Mouse (Mus musculus) CH12.LX (cell line): ENCODE measurements at regions not wholly inside any gene's neighbourhood (a gene's known extent, or its start where the extent isn't known, plus 50 kb on each side); places are given as distances from the start of the nearest gene placed in this dataset.
A peak's percentile ranks its signal among the peaks of the same experiment; 100 is the strongest.

Experiments used
- DNase-seq: peaks from one replicate; pipeline ENCODE4 v3.0.0-alpha.2; 2013; ENCODE audit errors: extremely low read depth
- H3K27ac ChIP-seq: 2 replicates; pipeline ENCODE4 v1.5.1; 2012; ENCODE audit warnings: low read depth, mild to moderate bottlenecking, control low read depth, moderate library complexity; ENCODE audit not compliant: insufficient read depth
- H3K27me3 ChIP-seq: replicated peaks from 2 replicates; pipeline ENCODE3; 2012; ENCODE audit warnings: inconsistent platforms
- H3K36me3 ChIP-seq, 2 experiments: replicated peaks in 1 of 2; 2 replicates each; pipeline versions ENCODE3 to v1.6.1; 2012; ENCODE audit warnings: inconsistent platforms in 1 of 2, low read length in 1 of 2, mild to moderate bottlenecking in 1 of 2, mixed read lengths in 1 of 2, moderate library complexity in 1 of 2; ENCODE audit not compliant: control insufficient read depth in 1 of 2, insufficient read depth in 1 of 2
- H3K4me1 ChIP-seq, 2 experiments: 2 replicates each; pipeline ENCODE4 v1.6.1; 2012; ENCODE audit warnings: inconsistent platforms in 1 of 2, moderate library complexity in 1 of 2; ENCODE audit not compliant: insufficient read depth in 2 of 2, control insufficient read depth in 1 of 2
- H3K4me2 ChIP-seq: 2 replicates; pipeline ENCODE4 v1.6.1; 2012; ENCODE audit warnings: low read depth, mild to moderate bottlenecking, control low read depth; ENCODE audit not compliant: poor library complexity, insufficient read depth, severe bottlenecking
- H3K4me3 ChIP-seq, 3 experiments: fragments of 150-350 bp in 1 of 3; sonication (generic) in 1 of 3; replicated peaks in 1 of 3; 2 replicates each; pipeline versions ENCODE3 to v1.5.1; 2011 to 2012; ENCODE audit warnings: low read depth in 2 of 3, low read length in 2 of 3, mild to moderate bottlenecking in 2 of 3, moderate library complexity in 2 of 3, control low read depth in 1 of 3, improper control_type of control experiment in 1 of 3, inconsistent platforms in 1 of 3, mixed read lengths in 1 of 3; ENCODE audit not compliant: poor library complexity in 1 of 3
- H3K79me2 ChIP-seq: replicated peaks from 2 replicates; pipeline ENCODE4 v1.6.1; 2012; ENCODE audit warnings: mild to moderate bottlenecking, moderate library complexity; ENCODE audit not compliant: control insufficient read depth, poor library complexity, insufficient read depth, severe bottlenecking; ENCODE audit errors: extremely low read depth
- H3K9ac ChIP-seq: 2 replicates; pipeline ENCODE4 v1.6.1; 2012; ENCODE audit warnings: low read depth, mild to moderate bottlenecking, control low read depth, moderate library complexity; ENCODE audit not compliant: insufficient read depth
- H3K9me3 ChIP-seq: replicated peaks from 2 replicates; pipeline ENCODE3; 2012; ENCODE audit warnings: low read length, inconsistent platforms, mixed read lengths
- BHLHE40 ChIP-seq: IDR thresholded peaks from 2 replicates; pipeline ENCODE4 v1.6.1; 2011; ENCODE audit warnings: mild to moderate bottlenecking, low read depth, low read length, improper control_type of control experiment
- CHD1 ChIP-seq: IDR thresholded peaks from 2 replicates; pipeline ENCODE4 v1.6.1; 2012; ENCODE audit warnings: low read depth, low read length, improper control_type of control experiment, inconsistent platforms
- CHD2 ChIP-seq: IDR thresholded peaks from 2 replicates; pipeline ENCODE4 v1.6.1; 2011; ENCODE audit warnings: low read length, improper control_type of control experiment
- CTCF ChIP-seq, 2 experiments: IDR thresholded peaks in 1 of 2; conservative IDR thresholded peaks in 1 of 2; 2 replicates each; pipeline ENCODE4 v1.5.1; 2011 to 2012; ENCODE audit warnings: low read depth in 2 of 2, low read length in 2 of 2, improper control_type of control experiment in 1 of 2, inconsistent platforms in 1 of 2, mild to moderate bottlenecking in 1 of 2, moderate library complexity in 1 of 2
- E2F4 ChIP-seq: IDR thresholded peaks from 2 replicates; pipeline ENCODE4 v1.6.1; 2011; ENCODE audit warnings: low read depth, low read length, improper control_type of control experiment; ENCODE audit not compliant: insufficient replicate concordance
- ELF1 ChIP-seq: IDR thresholded peaks from 2 replicates; pipeline ENCODE4 v1.6.1; 2014; ENCODE audit warnings: low read depth, mild to moderate bottlenecking, inconsistent platforms, low read length, improper control_type of control experiment
- EP300 ChIP-seq: IDR thresholded peaks from 2 replicates; pipeline ENCODE4 v1.6.1; 2011; ENCODE audit warnings: low read length, improper control_type of control experiment
- ETS1 ChIP-seq: conservative IDR thresholded peaks from 2 replicates; pipeline ENCODE4 v1.6.1; 2012; ENCODE audit warnings: low read depth, mild to moderate bottlenecking, inconsistent platforms, low read length, improper control_type of control experiment, moderate library complexity
- GABPA ChIP-seq: IDR thresholded peaks from 2 replicates; pipeline ENCODE4 v1.6.1; 2012; ENCODE audit warnings: low read depth, low read length, improper control_type of control experiment, inconsistent platforms; ENCODE audit not compliant: insufficient replicate concordance
- HCFC1 ChIP-seq: IDR thresholded peaks from 2 replicates; pipeline ENCODE4 v1.6.1; 2012; ENCODE audit warnings: low read depth, mild to moderate bottlenecking, inconsistent platforms, low read length, improper control_type of control experiment
- IRF4 ChIP-seq: IDR thresholded peaks from 2 replicates; pipeline ENCODE4 v1.6.1; 2014; ENCODE audit warnings: low read depth, mild to moderate bottlenecking, inconsistent platforms, low read length, improper control_type of control experiment
- JUN ChIP-seq: IDR thresholded peaks from 2 replicates; pipeline ENCODE4 v1.6.1; 2011; ENCODE audit warnings: low read depth, mild to moderate bottlenecking, low read length, improper control_type of control experiment, moderate library complexity; ENCODE audit not compliant: insufficient read depth
- JUND ChIP-seq: conservative IDR thresholded peaks from 2 replicates; pipeline ENCODE4 v1.6.1; 2011; ENCODE audit warnings: low read depth, low read length, improper control_type of control experiment
- KAT2A ChIP-seq: IDR thresholded peaks from 2 replicates; pipeline ENCODE4 v1.6.1; 2012; ENCODE audit warnings: low read length, improper control_type of control experiment, inconsistent platforms; ENCODE audit not compliant: insufficient replicate concordance
- MAFK ChIP-seq: IDR thresholded peaks from 2 replicates; pipeline ENCODE4 v1.6.1; 2011; ENCODE audit warnings: low read length, improper control_type of control experiment; ENCODE audit not compliant: insufficient replicate concordance
- MAX ChIP-seq: IDR thresholded peaks from 2 replicates; pipeline ENCODE4 v1.6.1; 2011; ENCODE audit warnings: low read length, improper control_type of control experiment
- MAZ ChIP-seq: IDR thresholded peaks from 2 replicates; pipeline ENCODE4 v1.6.1; 2012; ENCODE audit warnings: low read depth, mild to moderate bottlenecking, inconsistent platforms, low read length, improper control_type of control experiment, moderate library complexity
- MEF2A ChIP-seq: IDR thresholded peaks from 2 replicates; pipeline ENCODE4 v1.6.1; 2014; ENCODE audit warnings: low read depth, mild to moderate bottlenecking, inconsistent platforms, low read length, improper control_type of control experiment, borderline replicate concordance
- MXI1 ChIP-seq: IDR thresholded peaks from 2 replicates; pipeline ENCODE4 v1.6.1; 2011; ENCODE audit warnings: mild to moderate bottlenecking, low read depth, low read length, improper control_type of control experiment
- MYC ChIP-seq: IDR thresholded peaks from 2 replicates; pipeline ENCODE4 v1.6.1; 2011; ENCODE audit warnings: low read depth, mild to moderate bottlenecking, improper control_type of control experiment, low read length
- NELFE ChIP-seq: IDR thresholded peaks from 2 replicates; pipeline ENCODE4 v1.6.1; 2011; ENCODE audit warnings: low read depth, low read length, improper control_type of control experiment
- NRF1 ChIP-seq: IDR thresholded peaks from 2 replicates; pipeline ENCODE4 v1.6.1; 2014; ENCODE audit warnings: low read depth, mild to moderate bottlenecking, inconsistent platforms, low read length, improper control_type of control experiment, moderate library complexity
- PAX5 ChIP-seq: IDR thresholded peaks from 2 replicates; pipeline ENCODE4 v1.6.1; 2012; ENCODE audit warnings: low read length, inconsistent platforms, mixed read lengths
- POLR2A ChIP-seq: IDR thresholded peaks from 2 replicates; pipeline ENCODE4 v1.6.1; 2011; ENCODE audit warnings: low read depth, mild to moderate bottlenecking, improper control_type of control experiment, low read length
- POLR2AphosphoS2 ChIP-seq: IDR thresholded peaks from 2 replicates; pipeline ENCODE4 v1.6.1; 2011; ENCODE audit warnings: low read depth, low read length, improper control_type of control experiment
- RAD21 ChIP-seq: IDR thresholded peaks from 2 replicates; pipeline ENCODE4 v1.6.1; 2011; ENCODE audit warnings: low read depth, mild to moderate bottlenecking, low read length, improper control_type of control experiment, moderate library complexity
- RCOR1 ChIP-seq: conservative IDR thresholded peaks from 2 replicates; pipeline ENCODE4 v1.6.1; 2012; ENCODE audit warnings: low read depth, mild to moderate bottlenecking, inconsistent platforms, low read length, improper control_type of control experiment
- SIN3A ChIP-seq: IDR thresholded peaks from 2 replicates; pipeline ENCODE4 v1.6.1; 2012; ENCODE audit warnings: low read length, improper control_type of control experiment, inconsistent platforms
- SMC3 ChIP-seq: IDR thresholded peaks from 2 replicates; pipeline ENCODE4 v1.6.1; 2011; ENCODE audit warnings: low read depth, low read length, improper control_type of control experiment
- TBP ChIP-seq: conservative IDR thresholded peaks from 2 replicates; pipeline ENCODE4 v1.6.1; 2011; ENCODE audit warnings: low read depth, low read length, improper control_type of control experiment
- TCF12 ChIP-seq: IDR thresholded peaks from 2 replicates; pipeline ENCODE4 v1.6.1; 2014; ENCODE audit warnings: low read depth, mild to moderate bottlenecking, inconsistent platforms, low read length, improper control_type of control experiment
- UBTF ChIP-seq: IDR thresholded peaks from 2 replicates; pipeline ENCODE4 v1.6.1; 2012; ENCODE audit warnings: low read depth, mild to moderate bottlenecking, inconsistent platforms, low read length, improper control_type of control experiment, moderate library complexity
- USF1 ChIP-seq: IDR thresholded peaks from 2 replicates; pipeline ENCODE4 v1.6.1; 2014; ENCODE audit warnings: low read depth, mild to moderate bottlenecking, inconsistent platforms, low read length, improper control_type of control experiment
- USF2 ChIP-seq: conservative IDR thresholded peaks from 2 replicates; pipeline ENCODE4 v1.6.1; 2011; ENCODE audit warnings: low read depth, low read length, improper control_type of control experiment
- ZC3H11A ChIP-seq: IDR thresholded peaks from 2 replicates; pipeline ENCODE4 v1.6.1; 2012; ENCODE audit warnings: low read depth, mild to moderate bottlenecking, inconsistent platforms, low read length, improper control_type of control experiment
- ZKSCAN1 ChIP-seq: IDR thresholded peaks from 2 replicates; pipeline ENCODE4 v1.6.1; 2012; ENCODE audit warnings: low read depth, inconsistent platforms, low read length, improper control_type of control experiment, borderline replicate concordance
- ZMIZ1 ChIP-seq: IDR thresholded peaks from 2 replicates; pipeline ENCODE4 v1.6.1; 2012; ENCODE audit warnings: low read depth, mild to moderate bottlenecking, inconsistent platforms, low read length, improper control_type of control experiment
- ZNF384 ChIP-seq: IDR thresholded peaks from 2 replicates; pipeline ENCODE4 v1.6.1; 2012; ENCODE audit warnings: low read depth, low read length, improper control_type of control experiment, inconsistent platforms
- dilution Hi-C: fragments of 300-500 bp; cut with MboI; formaldehyde crosslinking; loops from 2 replicates; pipeline ENCODE4 v1.14.3; 2020; ENCODE audit warnings: low sequenced_read_pairs; ENCODE audit not compliant: extremely low pct_unique_long_range_greater_than_20kb, extremely low pct_ligation_motif_present
- in situ Hi-C: fragments of 300-500 bp; cut with MboI; formaldehyde crosslinking; loops from 3 replicates; pipeline ENCODE4 v1.14.3; 2019; ENCODE audit warnings: low sequenced_read_pairs, low pct_ligation_motif_present, low pct_unique_long_range_greater_than_20kb, mixed read lengths

DNA sequence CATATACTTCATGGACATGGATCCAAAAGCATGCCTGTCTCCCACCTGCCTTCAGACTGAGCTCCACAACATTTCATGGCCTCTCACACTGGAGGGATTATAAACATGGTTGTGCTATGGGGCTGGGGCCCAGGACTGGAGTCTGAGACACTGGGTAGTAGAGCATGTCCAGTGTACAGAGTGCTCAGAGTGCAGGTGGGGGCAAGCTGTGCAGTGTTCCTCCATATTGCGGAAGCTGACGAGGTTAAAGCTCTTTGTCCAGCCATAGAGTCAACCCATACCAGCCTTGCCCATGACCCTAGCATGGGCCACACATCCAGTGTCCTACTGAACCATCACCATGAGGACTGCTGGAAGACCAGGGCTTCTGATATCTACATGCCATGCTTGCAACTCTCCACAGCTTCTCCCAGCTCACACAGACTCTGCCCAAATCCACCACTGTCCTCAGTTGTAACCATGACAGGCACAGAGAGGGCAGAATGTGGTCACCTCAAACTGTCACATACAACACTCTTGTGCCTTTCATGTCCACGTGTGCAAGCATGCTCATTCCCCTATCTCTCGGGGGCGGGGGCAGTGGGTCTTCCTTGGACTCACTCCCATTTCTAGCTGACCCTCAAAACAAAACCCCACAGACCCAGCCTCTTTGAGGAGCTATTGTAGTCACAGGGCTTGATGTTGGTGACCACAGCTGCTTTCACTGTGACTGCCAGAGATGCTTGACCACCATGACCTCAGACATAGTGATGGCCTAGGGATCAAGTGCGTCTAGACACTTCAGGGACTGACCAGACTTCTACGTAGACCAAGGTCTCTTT is 55.9 kb downstream of the Tmem121 start:
- in situ Hi-C loops (no loop called here), dilution Hi-C loops (no loop called here)
- no peak overlapping the region for H3K4me2 ChIP-seq
- no peaks in the 10 kb centered on the region for H3K27me3 ChIP-seq
- peak overlapping the region; percentile 94 for H3K27ac ChIP-seq
- H3K4me3 ChIP-seq: peak overlapping the region in 1 of 3 experiments; percentile 30
- H3K36me3 ChIP-seq: no peaks in the 10 kb centered on the region
- peaks cover 71 to 91% of the 10 kb centered on the region in 2 experiments for H3K4me1 ChIP-seq
- no peak for TF ChIP-seq SMC3
- TF ChIP-seq GABPA: no peak
- no peak for TF ChIP-seq ELF1
- TF ChIP-seq CTCF (conservative IDR thresholded peaks at IDR 0.05 in 1 of 2, IDR thresholded peaks at IDR 0.05 in 1 of 2; ENCODE audit: low read depth in 2 of 2, low read length in 2 of 2): no peak
- 0 out of 2 replicates have a peak, but pooled peaks have one; percentile 27 for TF ChIP-seq NELFE
- no peak for TF ChIP-seq ZNF384
- 0 out of 2 replicates have a peak, but pooled peaks have one; percentile 29 for TF ChIP-seq MAZ
- TF ChIP-seq E2F4: no peak
- TF ChIP-seq NRF1: no peak
- peak; percentile 67; the same call in 1 of the 2 replicates for TF ChIP-seq RCOR1
- TF ChIP-seq ZMIZ1: peak; percentile 83; the same call in 1 of the 2 replicates
- TF ChIP-seq UBTF: no peak
- no peak for TF ChIP-seq JUN
- no peak; the same call in 1 of the 2 replicates for TF ChIP-seq MAFK
- TF ChIP-seq BHLHE40: peak; percentile 59
- peak; percentile 51 for TF ChIP-seq ETS1
- TF ChIP-seq POLR2AphosphoS2: peak; percentile 29; the same call in 1 of the 2 replicates
- TF ChIP-seq CHD1: peak; percentile 85
- peak; percentile 37 for TF ChIP-seq POLR2A
- TF ChIP-seq PAX5: no peak
- peak; percentile 51; the same call in 1 of the 2 replicates for TF ChIP-seq SIN3A
- no peak for TF ChIP-seq USF1
- no peak for TF ChIP-seq ZC3H11A
- TF ChIP-seq MEF2A: peak; percentile 30; the same call in 1 of the 2 replicates
- no peak for TF ChIP-seq ZKSCAN1
- TF ChIP-seq KAT2A: 0 out of 2 replicates have a peak, but pooled peaks have one; percentile 38
- peak; percentile 33 for TF ChIP-seq EP300
- TF ChIP-seq USF2: no peak
- no peak for TF ChIP-seq HCFC1
- peak; percentile 61 for TF ChIP-seq CHD2
- peak; percentile 78 for TF ChIP-seq MYC
- no peak for TF ChIP-seq JUND
- no peak for TF ChIP-seq TBP
- peak; percentile 75 for TF ChIP-seq MAX
- peak; percentile 66; the same call in 1 of the 2 replicates for TF ChIP-seq TCF12
- TF ChIP-seq RAD21: no peak
- TF ChIP-seq MXI1: no peak; the same call in 1 of the 2 replicates
- TF ChIP-seq IRF4: peak; percentile 59; the same call in 1 of the 2 replicates
- peak overlapping the region; percentile 58; the same call in 1 of the 2 replicates for H3K9ac ChIP-seq
- DNase-seq: no peak
- H3K79me2 ChIP-seq: 0 out of 2 replicates have a peak, but pooled peaks cover 4% of the 10 kb centered on the region
- no peaks in the 10 kb centered on the region for H3K9me3 ChIP-seq
